Comparison of ENCODE assay signal across 9 mouse cellular contexts in the genomic region with DNA sequence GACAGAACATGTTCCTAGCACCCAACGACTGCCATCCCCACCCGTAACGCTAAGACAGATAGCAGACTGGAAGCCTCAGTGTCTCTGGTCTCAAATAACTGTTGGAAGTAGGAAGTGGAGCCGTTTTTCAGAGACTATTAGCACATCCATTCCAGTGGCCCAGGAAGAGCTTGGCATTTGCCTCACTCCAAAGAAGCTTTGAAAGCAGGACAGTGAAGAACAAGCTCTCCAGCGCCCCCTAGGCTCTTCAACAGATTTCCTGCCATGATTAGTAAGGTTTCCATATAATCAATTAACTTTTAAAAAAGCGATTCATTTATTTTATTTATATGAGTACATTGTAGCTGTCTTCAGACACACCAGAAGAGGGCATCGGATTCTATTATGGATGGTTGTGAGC. TPM values are rescaled to one million over a fixed set of nuclear protein-coding genes. Genes with fewer than 3 reads are reported as not detected.
DNase-seq lines count a peak whose midpoint lies in the region; ATAC-seq and TF ChIP-seq lines count a peak whose summit lies in the region.
"Had no signal": no experiment of that assay in that cellular context is flagged by ENCODE, and none has a peak within 500 bp of the region (broad histone marks: within the 10 kb centered on the region; RNA-seq: fewer than 3 reads in every experiment).

No protein-coding gene starts in this region.

- 44% methylated on average over 7 of the region's 7 CpGs for WGBS in midbrain, embryonic 10.5 days
- 50% methylated on average over 7 of the region's 7 CpGs for WGBS in midbrain, embryonic 13.5 days
- 37% methylated on average over 7 of the region's 7 CpGs for WGBS in lung, embryonic 14.5 days

- no peak overlapping the region for H3K9ac ChIP-seq in midbrain, embryonic 13.5 days (replicated peaks)
- no peak overlapping the region for H3K9ac ChIP-seq in lung, embryonic 14.5 days
- H3K9ac ChIP-seq: midbrain, embryonic 12.5 days had no signal

- peak; percentile 15 to 30 for DNase-seq in cerebellum, adult 18-20 months
- DNase-seq in cerebellum, adult 8-10 months: no peak
- DNase-seq in midbrain, embryonic 10.5 days (ENCODE audit: low spot score): peak; percentile 27
- DNase-seq in c-Kit-positive CD71-positive TER-119-positive erythroid progenitor cells, embryonic 14.5 days (ENCODE audit: low spot score): peak; percentile 38
- DNase-seq in lung, embryonic 14.5 days: peak; percentile 60
- no peak for DNase-seq in frontal cortex, postnatal 25 days (ENCODE audit: low spot score in 2 of 2)
- DNase-seq in right cerebral cortex, adult 18-20 months: no peak

- H3K9me3 ChIP-seq in midbrain, embryonic 10.5 days (replicated peaks): no peaks in the 10 kb centered on the region
- no peaks in the 10 kb centered on the region for H3K9me3 ChIP-seq in midbrain, embryonic 13.5 days
- H3K9me3 ChIP-seq in lung, embryonic 14.5 days (ENCODE audit: low read depth, low read length): no peaks in the 10 kb centered on the region
- H3K9me3 ChIP-seq: midbrain, embryonic 12.5 days had no signal

- no peaks in the 10 kb centered on the region for H3K4me1 ChIP-seq in midbrain, embryonic 10.5 days
- H3K4me1 ChIP-seq in midbrain, embryonic 13.5 days (replicated peaks): no peaks in the 10 kb centered on the region
- peaks cover 7% of the 10 kb centered on the region; the same call in 1 of the 2 replicates for H3K4me1 ChIP-seq in lung, embryonic 14.5 days (ENCODE audit: insufficient read depth)
- H3K4me1 ChIP-seq: midbrain, embryonic 12.5 days had no signal

- H3K4me3 ChIP-seq in midbrain, embryonic 10.5 days: no peak overlapping the region
- no peak overlapping the region for H3K4me3 ChIP-seq in midbrain, embryonic 13.5 days (replicated peaks)
- no peak overlapping the region for H3K4me3 ChIP-seq in lung, embryonic 14.5 days (ENCODE audit: low read depth, low read length)
- H3K4me3 ChIP-seq: midbrain, embryonic 12.5 days had no signal

- TF ChIP-seq CTCF in lung, embryonic 14.5 days (IDR thresholded peaks at IDR 0.05; ENCODE audit: low read depth): peak; percentile 27

- ATAC-seq in midbrain, embryonic 13.5 days: no peak
- ATAC-seq in lung, embryonic 14.5 days (ENCODE audit: insufficient read depth): no peak

- no peak overlapping the region for H3K4me2 ChIP-seq in midbrain, embryonic 13.5 days (replicated peaks)
- no peak overlapping the region for H3K4me2 ChIP-seq in lung, embryonic 14.5 days
- H3K4me2 ChIP-seq: midbrain, embryonic 12.5 days had no signal

- H3K27ac ChIP-seq in midbrain, embryonic 10.5 days (replicated peaks): no peak overlapping the region
- H3K27ac ChIP-seq in midbrain, embryonic 13.5 days: no peak overlapping the region
- H3K27ac ChIP-seq in lung, embryonic 14.5 days (ENCODE audit: low read depth): no peak overlapping the region
- H3K27ac ChIP-seq: midbrain, embryonic 12.5 days had no signal

- no peaks in the 10 kb centered on the region for H3K27me3 ChIP-seq in midbrain, embryonic 10.5 days (ENCODE audit: low read depth, poor library complexity, severe bottlenecking)
- H3K27me3 ChIP-seq in midbrain, embryonic 13.5 days: no peaks in the 10 kb centered on the region
- H3K27me3 ChIP-seq in lung, embryonic 14.5 days (ENCODE audit: insufficient read depth, low read length): no peaks in the 10 kb centered on the region
- H3K27me3 ChIP-seq: midbrain, embryonic 12.5 days had no signal

- no peaks in the 10 kb centered on the region for H3K36me3 ChIP-seq in midbrain, embryonic 10.5 days
- H3K36me3 ChIP-seq in midbrain, embryonic 13.5 days: no peaks in the 10 kb centered on the region
- H3K36me3 ChIP-seq in lung, embryonic 14.5 days (ENCODE audit: insufficient read depth): no peaks in the 10 kb centered on the region
- H3K36me3 ChIP-seq: midbrain, embryonic 12.5 days had no signal

RNA-seq across cellular contexts. Expression of a gene that starts 28.6 kb away (rescaled TPM):
- 0.10 and 0.37 TPM in 2 replicates for polyA plus RNA-seq in midbrain, embryonic 10.5 days (2016; fragmentation: Nextera tagmentation; extraction: Ambion mirVana)
- polyA plus RNA-seq in midbrain, embryonic 13.5 days (2015; fragmentation: Nextera tagmentation; extraction: Ambion mirVana): 1.6 and 1.7 TPM in 2 replicates
- polyA plus RNA-seq in lung, embryonic 14.5 days (2014; fragmentation: Nextera tagmentation; extraction: Ambion mirVana): 1.0 and 1.4 TPM in 2 replicates

RNA-seq across cellular contexts. Expression of a gene that starts 32.7 kb away (rescaled TPM):
- 21.0 and 26.2 TPM in 2 replicates for polyA plus RNA-seq in midbrain, embryonic 10.5 days (2016; fragmentation: Nextera tagmentation; extraction: Ambion mirVana)
- polyA plus RNA-seq in midbrain, embryonic 13.5 days (2015; fragmentation: Nextera tagmentation; extraction: Ambion mirVana): 40.8 and 41.7 TPM in 2 replicates
- 18.0 and 21.2 TPM in 2 replicates for polyA plus RNA-seq in lung, embryonic 14.5 days (2014; fragmentation: Nextera tagmentation; extraction: Ambion mirVana)

Comparison
In these comparisons a context has a peak if more than half of its experiments do, and no peak if none do; other contexts are left out.
1. DNase-seq: peak in cerebellum, adult 18-20 months (2 of 2), midbrain, embryonic 10.5 days (single experiment), c-Kit-positive CD71-positive TER-119-positive erythroid progenitor cells, embryonic 14.5 days (single experiment) and lung, embryonic 14.5 days (single experiment); none in cerebellum, adult 8-10 months (single experiment), frontal cortex, postnatal 25 days (0 of 2) and right cerebral cortex, adult 18-20 months (single experiment).